Mouse (Mus musculus) neural tube, embryonic 12.5 days (tissue): Measurements from ENCODE around the gene Apol8. TPM values are rescaled to one million over a fixed set of nuclear protein-coding genes. Genes with fewer than 3 reads are reported as not detected.
A peak's percentile ranks its signal among the peaks of the same experiment; 100 is the strongest.

ENCODE experiments used
- ATAC-seq: fragments of 200-750 bp; cut with Nextera tagmentation; 2 replicates; pipeline ENCODE4 v1.8.0; 2017; ENCODE audit warnings: low read depth, mild to moderate bottlenecking, moderate TSS enrichment, moderate library complexity; ENCODE audit not compliant: low FRiP score
- H3K27ac ChIP-seq: fragments of 300-500 bp; sonication (generic); 2 replicates; pipeline ENCODE4 v1.5.1; 2016
- H3K27me3 ChIP-seq: fragments of 300-500 bp; sonication (generic); replicated peaks from 2 replicates; pipeline ENCODE4 v1.6.1; 2016; ENCODE audit warnings: mild to moderate bottlenecking
- H3K36me3 ChIP-seq: fragments of 300-500 bp; sonication (generic); 2 replicates; pipeline ENCODE4 v1.6.1; 2016; ENCODE audit warnings: mild to moderate bottlenecking
- H3K4me1 ChIP-seq: fragments of 300-500 bp; sonication (generic); 2 replicates; pipeline ENCODE4 v1.6.1; 2016
- H3K4me2 ChIP-seq: fragments of 300-500 bp; sonication (generic); replicated peaks from 2 replicates; pipeline ENCODE4 v1.6.1; 2016; ENCODE audit warnings: mild to moderate bottlenecking
- H3K4me3 ChIP-seq: fragments of 300-500 bp; sonication (generic); 2 replicates; pipeline ENCODE4 v1.5.1; 2016
- H3K9ac ChIP-seq: fragments of 300-500 bp; sonication (generic); 2 replicates; pipeline ENCODE4 v1.6.1; 2016; ENCODE audit warnings: mild to moderate bottlenecking
- H3K9me3 ChIP-seq: fragments of 300-500 bp; sonication (generic); 2 replicates; pipeline ENCODE4 v1.6.1; 2016; ENCODE audit warnings: mild to moderate bottlenecking
- WGBS: fragments of 180-500 bp; shearing (Covaris S2); methylation state at CpG from one replicate; pipeline ENCODE4 v1.1.7; 2016; 5-methylcytosine and 5-hydroxymethylcytosine counted together
- polyA plus RNA-seq: library from polyadenylated mRNA; unstranded; fragments of >200 nt; fragmentation: Nextera tagmentation; extraction: Ambion mirVana; gene quantifications from 2 replicates; pipeline ENCODE4 v1.2.1, GENCODE M21; 2016

Apol8 gene
- polyA plus RNA-seq: 0.26 and 0.48 TPM in 2 replicates

- H3K36me3 ChIP-seq: peaks cover 16% of the 10 kb centered on the region
- no peaks in the 10 kb centered on the region for H3K27me3 ChIP-seq
- H3K4me1 ChIP-seq: no peaks in the 10 kb centered on the region
- WGBS: 10% methylated on average over 9 of the region's 9 CpGs
- 0 out of 2 replicates have a peak within 1 kb of the TSS, but pooled peaks have one; percentile 17 for H3K4me2 ChIP-seq
- no peak for ATAC-seq
- H3K9me3 ChIP-seq: no peaks in the 10 kb centered on the region
- H3K4me3 ChIP-seq: no peak within 1 kb of the TSS
- no peak within 1 kb of the TSS for H3K27ac ChIP-seq
- no peak within 1 kb of the TSS for H3K9ac ChIP-seq
Observed at GRCm38 (mm10) chr15:77756848-77757247, at the start of gene Apol8. TSS of gene Apol8 (minus strand) at chr15:77757003.

- 90% methylated on average over 4 of the region's 4 CpGs for WGBS
- no peak for ATAC-seq
- no peak overlapping the region for H3K9ac ChIP-seq
Observed at GRCm38 (mm10) chr15:77805657-77806056, 48.9 kb upstream of the Apol8 start.

GRCm38 (mm10) chr15:77804949-77805348 lies 48.1 kb upstream of the Apol8 start:
- no peak overlapping the region for H3K4me2 ChIP-seq
- no peak overlapping the region for H3K9ac ChIP-seq
- peaks cover 26% of the 10 kb centered on the region for H3K36me3 ChIP-seq
- H3K9me3 ChIP-seq: no peaks in the 10 kb centered on the region
- no peak for ATAC-seq
- H3K27me3 ChIP-seq: no peaks in the 10 kb centered on the region
- WGBS: 91% methylated on average over 9 of the region's 9 CpGs
- no peak overlapping the region for H3K27ac ChIP-seq
- H3K4me1 ChIP-seq: peaks cover under 1% of the 10 kb centered on the region; the same call in 1 of the 2 replicates
- no peak overlapping the region for H3K4me3 ChIP-seq

More at GRCm38 (mm10) chr15:77805657-77806056, 48.9 kb upstream of the Apol8 start:
- Histone ChIP-seq H3K4me1 (peaks cover 7% of the 10 kb centered on the region), H3K27ac (no peak overlapping the region), H3K27me3 (no peaks in the 10 kb centered on the region), H3K4me3 (no peak overlapping the region), H3K4me2 (no peak overlapping the region), H3K9me3 (no peaks in the 10 kb centered on the region), H3K36me3 (peaks cover 26% of the 10 kb centered on the region)

GRCm38 (mm10) chr15:77804460-77804859 lies 47.7 kb upstream of the Apol8 start:
- Histone ChIP-seq H3K27me3 (no peaks in the 10 kb centered on the region), H3K4me1 (peaks cover 4% of the 10 kb centered on the region; the same call in 1 of the 2 replicates), H3K9me3 (no peaks in the 10 kb centered on the region), H3K4me3 (no peak overlapping the region), H3K4me2 (no peak overlapping the region), H3K36me3 (peaks cover 26% of the 10 kb centered on the region), H3K27ac (no peak overlapping the region), H3K9ac (no peak overlapping the region)
- 95% methylated on average over 6 of the region's 6 CpGs for WGBS
- no peak for ATAC-seq

DNA sequence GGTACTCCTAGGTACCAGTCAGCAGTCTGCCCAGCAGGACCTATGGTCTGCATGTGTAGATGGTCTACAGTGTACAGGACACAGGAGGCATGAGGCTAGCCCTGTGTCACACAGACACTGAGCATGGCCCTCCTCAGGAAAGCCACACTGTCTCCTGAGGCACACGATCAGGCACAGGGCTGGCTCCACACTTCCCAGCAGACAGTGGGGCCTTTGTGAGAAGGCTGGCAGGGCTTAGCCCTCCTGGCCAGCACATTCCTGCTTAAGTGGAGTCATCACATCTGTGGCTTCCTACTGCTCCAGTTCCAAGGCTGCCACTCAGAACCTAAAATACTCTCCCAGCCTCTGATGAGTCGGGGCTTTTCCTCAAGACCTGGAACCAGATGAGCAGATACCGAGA lies 46.9 kb upstream of the Apol8 start:
- H3K36me3 ChIP-seq: peaks cover 26% of the 10 kb centered on the region
- H3K4me3 ChIP-seq: no peak overlapping the region
- no peaks in the 10 kb centered on the region for H3K27me3 ChIP-seq
- no peak overlapping the region for H3K4me2 ChIP-seq
- 83% methylated on average over 3 of the region's 3 CpGs for WGBS
- no peak for ATAC-seq
- no peak overlapping the region for H3K27ac ChIP-seq
- no peak overlapping the region for H3K9ac ChIP-seq
- H3K9me3 ChIP-seq: no peaks in the 10 kb centered on the region
- H3K4me1 ChIP-seq: peaks cover 12% of the 10 kb centered on the region

- 86% methylated on average over 4 of the region's 4 CpGs for WGBS
- peaks cover 23% of the 10 kb centered on the region for H3K36me3 ChIP-seq
- ATAC-seq: no peak
- H3K9me3 ChIP-seq: no peaks in the 10 kb centered on the region
- H3K4me2 ChIP-seq: no peak overlapping the region
- H3K4me3 ChIP-seq: no peak overlapping the region
- no peaks in the 10 kb centered on the region for H3K27me3 ChIP-seq
- H3K4me1 ChIP-seq: peaks cover 16% of the 10 kb centered on the region
- H3K27ac ChIP-seq: no peak overlapping the region
- H3K9ac ChIP-seq: no peak overlapping the region
Observed at GRCm38 (mm10) chr15:77802992-77803391, 46.2 kb upstream of the Apol8 start.

DNA sequence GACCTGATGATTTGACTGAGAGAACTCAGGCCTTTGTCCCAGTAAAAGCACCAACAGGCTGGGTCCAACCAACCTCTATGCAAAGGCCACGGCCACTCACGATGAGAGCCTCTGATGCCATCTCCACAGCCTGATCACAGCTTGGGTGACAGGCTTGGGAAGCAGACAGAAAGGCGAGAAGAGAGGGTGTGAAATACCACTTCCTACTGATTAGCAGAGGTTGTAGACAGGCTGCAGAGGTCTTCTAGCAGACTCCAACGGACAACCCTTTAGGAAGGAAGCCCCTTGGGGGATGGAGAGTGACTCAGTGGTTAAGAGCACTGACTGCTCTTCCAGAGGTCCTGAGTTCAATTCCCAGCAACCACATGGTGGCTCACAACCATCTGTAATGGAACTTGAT lies 44.4 kb upstream of the Apol8 start:
- H3K27ac ChIP-seq: no peak overlapping the region
- H3K9me3 ChIP-seq: no peaks in the 10 kb centered on the region
- no peaks in the 10 kb centered on the region for H3K27me3 ChIP-seq
- no peak overlapping the region for H3K9ac ChIP-seq
- H3K36me3 ChIP-seq: peaks cover 9% of the 10 kb centered on the region
- peaks cover 16% of the 10 kb centered on the region for H3K4me1 ChIP-seq
- no peak overlapping the region for H3K4me2 ChIP-seq
- ATAC-seq: no peak
- WGBS: 63% methylated on average over 4 of the region's 4 CpGs
- H3K4me3 ChIP-seq: no peak overlapping the region

DNA sequence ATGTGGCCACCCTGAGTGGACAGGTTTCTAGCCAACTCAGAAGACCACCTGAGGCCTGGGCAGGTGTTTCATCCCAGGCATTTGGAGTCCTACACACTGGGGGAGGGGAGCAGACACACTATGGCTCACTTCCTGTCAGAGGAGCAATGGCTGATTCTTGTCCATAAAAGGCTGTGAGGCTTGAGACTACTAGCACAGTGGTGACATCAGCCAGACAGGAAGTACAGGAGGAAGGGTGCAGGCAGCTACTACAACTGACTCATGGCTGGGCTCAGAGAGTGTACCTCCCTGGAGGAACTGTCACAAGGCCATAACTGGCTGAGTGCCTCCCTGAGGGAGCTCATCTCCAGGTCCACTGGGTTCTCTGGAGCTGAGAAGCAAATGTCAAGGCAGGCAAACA lies 43.7 kb upstream of the Apol8 start:
- H3K4me1 ChIP-seq: peaks cover 16% of the 10 kb centered on the region
- no peak overlapping the region for H3K4me2 ChIP-seq
- no peak overlapping the region for H3K9ac ChIP-seq
- ATAC-seq: no peak
- no peak overlapping the region for H3K4me3 ChIP-seq
- H3K27me3 ChIP-seq: no peaks in the 10 kb centered on the region
- H3K9me3 ChIP-seq: no peaks in the 10 kb centered on the region
- H3K36me3 ChIP-seq: peaks cover 12% of the 10 kb centered on the region
- 0 out of 2 replicates have a peak overlapping the region, but pooled peaks have one; percentile 3 for H3K27ac ChIP-seq

GRCm38 (mm10) chr15:77799491-77800474 lies 43.0 kb upstream of the Apol8 start:
- H3K4me2 ChIP-seq: no peak overlapping the region
- H3K36me3 ChIP-seq: peaks cover 18% of the 10 kb centered on the region
- no peak for ATAC-seq
- H3K4me3 ChIP-seq: no peak overlapping the region
- 85% methylated on average over 8 of the region's 8 CpGs for WGBS
- H3K9me3 ChIP-seq: no peaks in the 10 kb centered on the region
- H3K27ac ChIP-seq: 0 out of 2 replicates have a peak overlapping the region, but pooled peaks have one; percentile 16
- H3K9ac ChIP-seq: 0 out of 2 replicates have a peak overlapping the region, but pooled peaks have one; percentile 13
- peaks cover 16% of the 10 kb centered on the region for H3K4me1 ChIP-seq
- H3K27me3 ChIP-seq: no peaks in the 10 kb centered on the region

GRCm38 (mm10) chr15:77798664-77799490 lies 42.1 kb upstream of the Apol8 start:
- peak overlapping the region; percentile 16; the same call in 1 of the 2 replicates for H3K27ac ChIP-seq
- no peaks in the 10 kb centered on the region for H3K9me3 ChIP-seq
- no peak overlapping the region for H3K4me3 ChIP-seq
- H3K9ac ChIP-seq: 0 out of 2 replicates have a peak overlapping the region, but pooled peaks have one; percentile 33
- peaks cover 16% of the 10 kb centered on the region for H3K4me1 ChIP-seq
- 31% methylated on average over 14 of the region's 14 CpGs for WGBS
- H3K36me3 ChIP-seq: peaks cover 16% of the 10 kb centered on the region
- no peak for ATAC-seq
- H3K27me3 ChIP-seq: no peaks in the 10 kb centered on the region
- H3K4me2 ChIP-seq: peak overlapping the region; percentile 18; the same call in 1 of the 2 replicates

- peaks cover 16% of the 10 kb centered on the region for H3K4me1 ChIP-seq
- WGBS: 87% methylated on average over 14 of the region's 14 CpGs
- H3K27ac ChIP-seq: peak overlapping the region; percentile 15; the same call in 1 of the 2 replicates
- H3K9ac ChIP-seq: no peak overlapping the region
- no peak for ATAC-seq
- no peak overlapping the region for H3K4me3 ChIP-seq
- H3K9me3 ChIP-seq: no peaks in the 10 kb centered on the region
- no peaks in the 10 kb centered on the region for H3K27me3 ChIP-seq
- no peak overlapping the region for H3K4me2 ChIP-seq
- H3K36me3 ChIP-seq: peaks cover 13% of the 10 kb centered on the region
Observed at GRCm38 (mm10) chr15:77797609-77798411, 41.0 kb upstream of the Apol8 start.
